Mouse (Mus musculus) stomach, postnatal 0 days (tissue): ENCODE results near the gene Npr1.

Source experiments
- CTCF ChIP-seq: IDR thresholded peaks from 2 replicates; pipeline ENCODE4 v1.5.1; 2016; ENCODE audit warnings: antibody characterized with exemption, low read depth, mild to moderate bottlenecking, moderate library complexity
- EP300 ChIP-seq: optimal IDR thresholded peaks from 2 replicates; pipeline ENCODE3; 2016; ENCODE audit warnings: antibody characterized with exemption

DNA sequence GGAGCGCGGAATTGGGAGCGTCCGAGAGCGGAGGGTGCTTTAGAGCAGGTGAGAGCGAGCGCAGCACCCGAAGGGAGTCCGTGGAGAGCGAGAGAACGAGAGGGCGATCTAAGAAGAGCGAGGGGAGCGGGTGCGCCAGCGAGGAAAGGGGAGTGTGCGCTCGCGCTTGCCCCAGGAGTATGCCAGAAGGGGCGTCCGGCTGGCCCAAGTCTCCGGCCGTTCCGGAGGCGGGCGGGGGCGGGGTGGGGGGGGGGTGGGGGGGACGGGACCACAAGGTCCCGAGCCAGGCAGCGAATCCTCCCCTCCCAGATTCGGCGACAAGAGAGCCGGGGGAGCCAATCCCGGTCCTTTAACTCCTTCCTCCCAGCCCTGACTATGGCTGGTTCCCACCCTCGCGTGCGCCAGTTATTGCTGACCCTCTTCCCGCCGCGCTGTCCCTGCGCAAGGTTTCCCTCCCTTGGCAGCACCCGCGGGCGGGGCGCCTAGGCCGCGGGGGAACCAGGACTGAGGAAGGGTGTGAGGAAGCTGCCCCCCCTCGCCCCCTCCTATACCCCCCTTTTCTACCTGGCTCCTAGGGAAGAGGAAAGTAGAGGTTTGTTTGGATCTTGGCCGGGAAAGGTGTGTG lies at the start of gene Npr1:
- TF ChIP-seq CTCF (no peak), EP300 (no peak)
